8 mouse cellular contexts compared by ENCODE assay signal in genomic region chr16:5306588-5307248, GRCm38 (mm10). TPM values are rescaled to one million over a fixed set of nuclear protein-coding genes. Genes with fewer than 3 reads are reported as not detected.
A peak's percentile ranks its signal among the peaks of the same experiment; 100 is the strongest.
DNase-seq lines count a peak whose midpoint lies in the region; ATAC-seq lines count a peak whose summit lies in the region.

No protein-coding gene starts in this region.

- H3K4me3 ChIP-seq in intestine, embryonic 16.5 days (ENCODE audit: low read length), result peak overlapping the region; percentile 42
- peak overlapping the region; percentile 55 for H3K4me3 ChIP-seq in midbrain, embryonic 10.5 days

- WGBS in intestine, embryonic 16.5 days, result 1% methylated on average over 36 of the region's 36 CpGs
- WGBS in midbrain, embryonic 10.5 days, result 1% methylated on average over 36 of the region's 36 CpGs

- H3K27me3 ChIP-seq in intestine, embryonic 16.5 days (replicated peaks; ENCODE audit: control insufficient read depth, insufficient read depth, low read length), result peaks cover 7% of the 10 kb centered on the region
- peaks cover 29% of the 10 kb centered on the region for H3K27me3 ChIP-seq in midbrain, embryonic 10.5 days (ENCODE audit: low read depth, poor library complexity, severe bottlenecking)

- no peak overlapping the region for H3K27ac ChIP-seq in intestine, embryonic 16.5 days (ENCODE audit: low read length)
- H3K27ac ChIP-seq in midbrain, embryonic 10.5 days (replicated peaks), result peak overlapping the region; percentile 76

- peaks cover 4% of the 10 kb centered on the region; the same call in 1 of the 2 replicates for H3K4me1 ChIP-seq in intestine, embryonic 16.5 days (ENCODE audit: control insufficient read depth, insufficient read depth, low read length)
- peaks cover 10% of the 10 kb centered on the region for H3K4me1 ChIP-seq in midbrain, embryonic 10.5 days

- H3K4me2 ChIP-seq in intestine, embryonic 16.5 days (ENCODE audit: low read depth, low read length), result peak overlapping the region; percentile 91

- H3K36me3 ChIP-seq in intestine, embryonic 16.5 days (ENCODE audit: control insufficient read depth, insufficient read depth, low read length), result no peaks in the 10 kb centered on the region
- H3K36me3 ChIP-seq in midbrain, embryonic 10.5 days, result no peaks in the 10 kb centered on the region

- peak; percentile 87 for ATAC-seq in intestine, embryonic 16.5 days

- intact Hi-C loops in left cerebral cortex, postnatal 25 days (cut with DNase I), result loop anchor here (1.0 to 10.0 kb wide), 4 partner anchors 100 to 708 kb away; no protein-coding TSS in a partner anchor

- DNase-seq in adrenal gland, adult 2 months, result peak; percentile 91
- peak; percentile 68 for DNase-seq in embryo, embryonic 11.5 days (ENCODE audit: low read depth, low spot score)
- DNase-seq in gastrocnemius, postnatal 4 days (ENCODE audit: low spot score in 2 of 2), result peak; percentile 86 to 88
- DNase-seq in left cerebral cortex, postnatal 25 days (ENCODE audit: low spot score in 2 of 2), result peak; percentile 87 to 88
- DNase-seq in midbrain, embryonic 10.5 days (ENCODE audit: low spot score), result peak; percentile 95
- DNase-seq in right cerebral cortex, postnatal 36 days (ENCODE audit: low spot score in 2 of 2), result peak; percentile 70 to 77
- DNase-seq in urinary bladder, postnatal 4 days (ENCODE audit: low spot score in 2 of 2), result peak; percentile 82 to 93

- H3K9me3 ChIP-seq in intestine, embryonic 16.5 days (ENCODE audit: control insufficient read depth, low read length), result no peaks in the 10 kb centered on the region
- no peaks in the 10 kb centered on the region for H3K9me3 ChIP-seq in midbrain, embryonic 10.5 days (replicated peaks)

- peak overlapping the region; percentile 67 for H3K9ac ChIP-seq in intestine, embryonic 16.5 days (ENCODE audit: low read depth, low read length)

RNA-seq across cellular contexts. Expression of gene Eef2kmt, which starts 50.9 kb away (rescaled TPM):
- 10 to 100 TPM; 21.7 to 30.9 TPM for total RNA-seq in adrenal gland, adult 2 months (2021)
- 72.7 and 79.6 TPM in 2 replicates for polyA plus RNA-seq in adrenal gland, adult 2 months (2012; rRNA removed)
- total RNA-seq in gastrocnemius, postnatal 4 days (2021), result 10 to 100 TPM; 17.1 to 18.1 TPM
- 34.6 and 39.1 TPM in 2 replicates for polyA plus RNA-seq in intestine, embryonic 16.5 days (2015; fragmentation: Nextera tagmentation; extraction: Ambion mirVana)
- 1 to 10 TPM; 3.0 to 3.8 TPM for total RNA-seq in left cerebral cortex, postnatal 25 days (2021)
- polyA plus RNA-seq in midbrain, embryonic 10.5 days (2016; fragmentation: Nextera tagmentation; extraction: Ambion mirVana), result 20.4 and 21.4 TPM in 2 replicates
